Mouse (Mus musculus): ENCODE results near the gene Vcp.
"Not testable (repeated sequence)": the region's sequence is repeated elsewhere in the genome, so short reads cannot be mapped to it uniquely, and the experiment has no call there.

Gene Vcp

DNA sequence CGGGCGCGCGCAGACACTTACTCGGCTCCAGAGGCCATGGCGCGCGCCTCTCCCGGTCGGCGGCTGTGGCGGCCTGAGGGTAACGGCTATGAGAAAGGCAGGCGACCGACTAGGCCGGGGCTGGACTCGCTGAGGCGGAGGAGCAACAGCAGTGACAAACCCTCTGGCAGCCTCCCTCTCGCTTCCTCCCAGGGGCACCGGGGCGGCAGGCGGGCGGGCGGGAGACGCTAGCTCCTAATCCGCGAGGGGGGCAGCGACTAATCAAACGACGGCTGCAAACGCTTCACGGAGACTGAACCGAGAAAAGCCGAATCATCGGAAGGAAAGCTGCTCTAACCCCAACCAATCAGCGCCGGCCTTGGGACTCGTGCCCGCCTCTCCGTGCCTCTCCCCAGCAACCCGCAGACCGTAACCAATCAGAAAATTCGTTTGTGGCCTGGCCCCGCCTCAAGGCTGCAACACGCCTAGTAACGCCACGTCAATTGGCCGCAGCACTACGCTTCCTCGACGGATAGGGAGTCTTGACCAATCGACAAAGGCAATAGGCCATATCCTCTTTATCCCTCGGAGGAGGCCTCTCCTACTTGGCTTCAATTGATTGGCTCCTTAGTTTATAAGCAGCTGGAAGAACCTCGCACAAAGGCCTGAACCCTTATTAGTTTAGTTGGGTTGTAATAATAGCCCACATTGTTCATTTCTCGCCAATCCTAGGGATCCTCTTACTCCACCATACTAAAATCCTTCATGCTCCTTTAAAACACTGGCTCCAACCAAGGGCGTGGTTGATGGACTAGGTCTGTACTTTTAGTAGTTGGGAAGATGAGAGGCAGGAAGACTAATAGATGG is at the start of gene Vcp:
Gene Vcp, minus strand, starts transcription at position 367 of the 846 bp plus-strand sequence.
- in situ Hi-C loops (cut with MboI, MseI) = not testable (repeated sequence)

DNA sequence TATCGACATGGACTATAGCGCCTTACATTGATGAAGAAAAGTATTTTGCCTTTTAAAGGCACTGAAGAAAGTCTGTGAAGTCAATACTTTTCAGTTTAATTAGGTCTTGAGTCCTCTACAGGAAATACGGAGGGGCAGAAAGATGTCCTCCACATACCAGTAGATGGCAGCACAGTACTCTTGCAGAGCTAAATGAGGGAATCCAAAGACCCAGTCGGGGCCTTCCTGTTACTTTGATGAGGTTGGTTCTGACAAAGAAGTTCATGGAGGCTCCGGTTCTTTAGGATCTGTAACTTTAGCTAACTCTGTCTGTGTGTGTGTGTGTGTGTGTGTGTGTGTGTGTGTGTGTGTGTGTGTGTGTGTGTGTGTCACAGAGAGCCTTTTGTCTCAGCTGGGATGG is 46.9 kb upstream of the Vcp start:
- in situ Hi-C loops (cut with MboI, MseI) = loop anchor here (5.0 to 10.0 kb wide), 3 partner anchors 398 to 1320 kb away; partner anchors contain the start of genes Glipr2 and Tesk1

DNA sequence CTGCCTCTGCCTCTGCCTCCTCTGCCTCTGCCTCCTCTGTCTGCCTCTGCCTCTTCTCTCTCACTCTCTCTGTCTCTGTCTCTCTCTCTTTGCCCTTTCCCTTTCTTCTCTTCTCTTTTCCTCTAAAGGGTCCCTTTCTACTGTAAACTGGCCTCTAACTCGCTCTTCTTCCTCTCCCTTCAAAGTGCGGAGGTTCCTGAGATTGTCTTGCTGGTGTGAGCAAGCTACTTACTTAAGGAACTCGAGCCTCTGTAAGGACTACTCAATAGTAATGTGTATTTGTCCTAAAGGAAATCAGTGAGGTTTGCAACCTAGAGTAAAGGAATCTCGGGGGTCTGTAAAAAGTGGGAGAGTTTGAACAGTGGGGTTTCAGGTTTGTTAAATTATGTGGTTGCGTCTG is 46.3 kb upstream of the Vcp start:
- in situ Hi-C loops (cut with MboI, MseI) = loop anchor here (5.0 to 10.0 kb wide), 3 partner anchors 398 to 1319 kb away; partner anchors contain the start of genes Glipr2 and Tesk1

DNA sequence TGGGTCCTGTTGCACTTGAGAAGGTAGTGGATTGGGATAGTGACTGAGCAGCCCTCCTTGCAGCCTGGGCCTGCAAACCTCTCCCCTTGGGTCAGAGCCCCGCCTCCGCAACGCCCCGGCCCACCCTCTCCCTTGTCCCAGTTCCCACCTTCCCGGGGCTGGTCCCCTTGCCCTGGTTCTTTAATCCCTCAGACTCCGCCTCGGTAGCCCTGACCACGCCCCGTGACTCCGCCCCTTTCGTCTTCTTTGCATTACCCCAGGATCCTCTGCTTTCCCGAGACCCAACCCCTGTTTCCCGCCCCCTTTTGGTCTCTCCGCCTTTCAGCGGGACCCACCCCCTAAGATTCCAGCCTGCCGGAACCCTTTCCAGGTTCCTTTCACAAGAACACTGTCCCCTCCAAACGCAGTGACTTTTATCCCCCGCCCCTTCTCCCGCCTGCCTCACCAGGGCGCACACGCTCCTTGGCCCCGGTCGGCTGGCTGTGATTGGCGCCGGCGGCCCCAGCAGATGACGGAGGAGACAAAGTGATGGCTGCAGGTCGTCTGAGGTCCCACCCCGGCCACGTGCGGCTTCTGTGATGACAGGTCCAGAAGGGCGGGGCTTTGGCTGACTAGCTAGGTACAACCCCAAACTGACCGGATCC is 45.5 kb upstream of the Vcp start, which contains the start of gene Fam214b:
Gene Fam214b, minus strand, starts transcription at position 562 of the 644 bp plus-strand sequence.
- in situ Hi-C loops (cut with MboI, MseI) = loop anchor here (5.0 to 10.0 kb wide), 3 partner anchors 399 to 1318 kb away; partner anchors contain the start of genes Glipr2 and Tesk1

DNA sequence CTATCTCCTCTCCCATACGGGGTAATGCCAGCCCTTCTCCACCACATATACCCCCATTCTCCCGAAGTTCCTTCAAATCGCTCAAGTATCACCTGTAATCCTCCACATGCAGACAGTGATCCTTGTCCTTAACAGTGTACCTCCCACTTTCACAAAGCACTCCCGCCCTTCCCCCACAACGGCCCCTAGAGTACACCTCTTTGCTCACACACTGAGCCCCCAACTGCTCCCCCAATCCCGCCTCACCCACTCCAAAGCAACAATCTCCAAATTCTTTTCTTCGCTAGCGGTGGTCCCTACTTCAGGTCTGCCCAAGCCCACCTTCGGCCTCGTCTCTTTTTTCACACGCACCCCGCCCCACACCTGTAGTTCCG is 45.0 kb upstream of the Vcp start:
- in situ Hi-C loops (cut with MboI, MseI) = loop anchor here (5.0 to 10.0 kb wide), 3 partner anchors 400 to 1318 kb away; partner anchors contain the start of genes Glipr2 and Tesk1

DNA sequence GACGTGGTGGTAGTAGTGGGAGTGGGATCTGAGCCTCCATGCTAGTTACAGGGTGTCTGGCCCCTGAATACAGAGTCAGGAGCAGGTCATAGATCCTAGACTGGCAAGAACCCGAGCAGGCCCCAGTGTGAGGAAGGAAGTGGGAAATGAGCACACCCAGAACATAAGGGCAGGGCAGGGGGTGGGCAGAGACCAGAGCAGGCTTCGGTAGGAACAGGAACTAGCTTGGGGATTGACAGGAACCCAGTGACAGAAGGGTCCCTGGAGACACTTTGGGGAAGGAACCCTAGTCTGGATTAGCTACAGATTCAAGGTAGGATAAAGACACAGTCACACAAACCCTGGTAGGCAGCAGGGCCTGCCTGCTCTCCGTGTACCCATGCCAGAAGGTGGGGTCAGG is 44.4 kb upstream of the Vcp start:
- in situ Hi-C loops (cut with MboI, MseI) = loop anchor here (5.0 to 10.0 kb wide), 3 partner anchors 400 to 1317 kb away; partner anchors contain the start of genes Glipr2 and Tesk1

DNA sequence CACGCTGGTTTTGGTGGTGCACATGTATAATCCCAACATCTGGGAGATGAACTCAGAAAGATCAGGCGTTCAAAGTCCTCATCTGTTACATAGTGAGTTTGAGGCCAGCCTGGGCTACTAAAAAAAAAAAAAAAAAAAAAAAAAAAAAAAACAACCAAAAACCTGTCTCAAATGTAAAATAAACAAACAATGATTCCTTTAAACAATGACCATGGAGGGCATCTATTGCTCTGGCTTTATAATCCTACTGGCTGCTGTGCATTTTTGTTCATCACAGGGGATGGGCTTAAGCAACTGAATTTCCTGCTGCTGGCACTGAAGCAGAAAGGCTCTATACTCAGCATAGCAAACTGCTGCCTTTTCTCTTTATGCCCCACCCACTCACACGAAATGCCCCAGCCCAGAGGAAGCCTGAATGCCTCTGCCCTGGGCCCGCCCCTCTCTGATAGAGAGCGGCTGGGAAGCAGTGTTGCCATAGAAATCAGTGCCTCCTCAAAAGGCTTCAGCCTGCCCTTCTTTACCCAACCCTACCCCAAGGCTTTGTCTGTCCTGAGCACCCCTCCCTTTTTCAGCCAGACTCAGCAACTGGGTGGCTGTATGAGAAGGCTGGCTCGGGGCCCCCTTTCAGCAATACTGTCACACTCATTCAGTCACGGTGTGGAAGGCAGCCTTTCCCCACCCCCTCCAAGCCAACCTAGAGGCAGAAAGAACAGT is 43.5 kb upstream of the Vcp start:
- in situ Hi-C loops (cut with MboI, MseI) = loop anchor here (10.0 kb wide), 2 partner anchors 401 to 911 kb away; partner anchors contain the start of genes Glipr2 and Tesk1

DNA sequence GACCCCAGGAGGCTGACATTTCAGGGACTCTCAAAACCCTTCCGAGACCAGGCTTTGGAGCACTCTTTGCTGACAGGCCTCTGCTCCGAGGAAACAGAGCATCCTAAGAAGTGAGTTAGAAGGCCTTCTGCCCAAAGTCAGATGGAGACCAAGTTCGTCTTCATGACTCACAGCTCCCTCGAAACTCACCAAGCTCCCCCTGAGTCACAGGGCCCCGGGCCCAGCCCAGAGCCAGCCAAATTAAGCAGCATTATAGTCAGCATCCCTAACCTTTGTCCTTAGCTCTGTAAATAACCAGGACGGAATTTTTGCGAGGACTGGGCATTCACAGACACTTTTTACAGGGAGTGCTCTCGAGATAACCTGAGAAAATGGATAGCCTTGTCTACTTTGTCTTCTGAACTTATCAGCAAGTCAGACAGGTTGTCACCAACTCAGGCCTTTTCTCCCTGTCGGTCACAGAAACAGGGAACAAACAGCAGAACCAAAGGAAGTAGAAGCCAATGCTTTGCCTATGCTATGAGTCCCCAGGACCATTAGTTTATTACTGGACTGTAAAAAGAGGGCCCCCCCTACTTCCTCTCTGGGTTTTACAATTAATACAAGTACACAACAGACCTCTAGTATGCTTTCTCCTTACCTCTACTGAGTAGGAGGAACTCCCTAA is 40.7 kb upstream of the Vcp start:
- in situ Hi-C loops (cut with MboI, MseI) = loop anchor here (10.0 kb wide), 2 partner anchors 404 to 914 kb away; partner anchors contain the start of genes Glipr2 and Tesk1

DNA sequence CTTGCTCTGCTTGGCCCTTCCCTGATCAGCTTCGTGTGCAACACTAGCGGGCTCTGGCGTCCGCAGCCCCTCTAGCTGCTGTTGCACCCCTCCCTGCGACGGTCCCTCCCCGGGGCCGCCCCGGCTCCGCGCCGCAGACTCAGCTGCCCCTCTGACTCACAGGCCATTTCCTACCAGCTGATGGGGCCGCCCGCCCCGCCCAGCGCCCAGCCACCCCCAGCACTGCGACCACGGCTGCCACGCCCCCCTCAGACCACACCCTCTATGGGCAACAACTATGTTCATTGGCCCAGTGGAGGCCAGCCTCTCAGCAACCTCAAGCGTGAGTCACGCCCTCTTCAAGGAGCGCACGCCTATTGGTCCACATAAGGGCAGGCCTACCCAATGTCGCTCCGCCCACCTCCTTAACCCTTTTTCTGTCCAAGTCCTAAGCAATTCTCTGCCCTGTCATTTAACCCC is 39.8 kb upstream of the Vcp start:
- in situ Hi-C loops (cut with MboI, MseI) = loop anchor here (10.0 kb wide), 2 partner anchors 405 to 915 kb away; partner anchors contain the start of genes Glipr2 and Tesk1

DNA sequence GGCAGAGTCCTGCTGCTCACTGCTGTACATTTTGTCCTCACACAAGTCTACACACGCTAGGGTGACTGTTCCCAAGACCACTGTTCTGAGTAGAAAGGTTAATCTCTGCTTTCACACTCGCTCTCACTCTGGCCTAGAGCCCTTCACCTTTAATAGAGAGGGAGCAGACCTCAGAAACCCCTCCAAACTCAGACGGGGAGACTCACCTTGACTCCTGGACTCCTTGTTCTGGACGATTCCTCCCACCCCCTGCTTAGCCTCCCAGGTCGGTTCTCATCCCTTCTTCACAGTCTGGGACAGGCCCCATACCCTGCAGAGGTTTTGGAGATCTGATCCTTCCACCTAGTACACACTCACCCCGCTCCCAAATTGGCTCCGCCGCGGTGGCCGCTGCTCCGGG is 39.3 kb upstream of the Vcp start:
- in situ Hi-C loops (cut with MboI, MseI) = loop anchor here (10.0 kb wide), 2 partner anchors 405 to 915 kb away; partner anchors contain the start of genes Glipr2 and Tesk1

DNA sequence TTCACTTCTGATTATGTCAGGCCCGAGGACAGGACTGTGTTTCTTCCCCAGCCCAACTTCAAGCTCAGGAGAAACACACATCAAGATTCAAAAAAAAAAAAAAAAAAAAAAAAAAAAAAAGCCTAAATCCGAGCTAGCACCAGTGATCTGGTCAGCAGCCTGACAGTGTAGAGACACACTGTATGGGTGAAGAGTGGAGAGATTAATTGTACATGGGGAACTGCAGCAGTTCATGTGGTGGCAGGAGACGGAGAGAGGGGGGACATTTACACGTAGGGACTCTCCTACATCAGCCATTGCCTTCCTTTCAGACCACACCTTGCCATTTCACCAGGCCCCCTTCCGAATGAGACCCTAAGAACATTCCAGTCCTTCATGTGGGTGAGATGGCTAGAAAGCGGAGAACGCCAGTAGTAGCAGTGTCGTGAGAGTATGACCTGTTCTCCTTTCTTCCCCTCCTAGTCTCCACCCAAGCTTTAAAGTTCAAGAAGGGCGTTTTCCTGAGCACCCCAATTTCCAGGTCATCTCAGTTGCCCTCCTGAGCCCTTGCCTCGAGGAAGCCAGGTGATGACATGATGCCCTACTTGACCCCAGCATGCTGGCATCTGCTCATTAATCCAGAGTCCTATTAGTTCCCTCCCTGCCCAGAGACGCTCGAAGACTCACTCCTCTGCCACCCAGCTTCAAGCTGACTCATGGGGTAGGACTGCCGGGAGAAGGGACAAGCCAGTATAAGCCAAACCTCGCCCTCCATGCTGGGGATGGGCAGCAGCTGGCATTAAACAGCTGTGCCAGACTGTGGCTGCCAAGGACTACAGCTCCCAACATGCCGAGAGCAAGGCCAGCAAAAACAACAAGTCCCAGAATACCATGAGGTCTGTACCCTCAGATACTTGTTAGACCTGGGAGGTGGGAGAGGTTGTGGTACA is 38.5 kb upstream of the Vcp start:
- in situ Hi-C loops (cut with MboI, MseI) = no loop called here

DNA sequence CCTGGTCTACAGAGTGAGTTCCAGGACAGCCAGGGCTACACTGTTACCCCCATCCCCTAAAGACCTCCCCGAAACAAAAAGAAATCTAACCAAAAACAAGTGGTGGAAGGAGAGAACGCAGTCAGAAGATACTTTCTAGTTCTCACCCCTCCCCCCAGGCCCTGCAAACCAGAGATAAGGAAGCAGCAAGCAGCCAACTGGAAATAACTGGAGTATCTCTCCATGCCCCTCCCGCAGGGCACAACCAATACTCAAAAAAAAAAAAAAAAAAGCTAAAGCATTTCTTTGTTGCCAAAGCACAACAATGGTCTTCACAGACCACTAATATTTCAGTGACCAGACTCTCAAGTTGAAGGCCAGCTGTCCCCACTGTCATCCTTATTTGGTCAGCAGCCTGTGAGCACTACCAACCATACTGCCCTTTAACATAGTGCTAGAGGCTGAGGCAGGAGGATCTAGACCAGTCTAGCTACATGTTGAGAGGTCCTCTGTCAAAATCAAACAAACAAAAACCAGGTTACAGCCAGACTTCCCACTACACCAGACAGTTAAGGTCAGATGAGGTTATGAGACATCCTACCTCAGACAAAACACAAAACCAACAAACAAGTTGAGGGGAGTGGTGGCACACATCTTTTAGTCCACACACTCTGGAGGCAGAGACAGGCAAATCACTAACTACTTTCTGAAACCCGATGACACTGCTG is 37.7 kb upstream of the Vcp start:
- in situ Hi-C loops (cut with MboI, MseI) = no loop called here

DNA sequence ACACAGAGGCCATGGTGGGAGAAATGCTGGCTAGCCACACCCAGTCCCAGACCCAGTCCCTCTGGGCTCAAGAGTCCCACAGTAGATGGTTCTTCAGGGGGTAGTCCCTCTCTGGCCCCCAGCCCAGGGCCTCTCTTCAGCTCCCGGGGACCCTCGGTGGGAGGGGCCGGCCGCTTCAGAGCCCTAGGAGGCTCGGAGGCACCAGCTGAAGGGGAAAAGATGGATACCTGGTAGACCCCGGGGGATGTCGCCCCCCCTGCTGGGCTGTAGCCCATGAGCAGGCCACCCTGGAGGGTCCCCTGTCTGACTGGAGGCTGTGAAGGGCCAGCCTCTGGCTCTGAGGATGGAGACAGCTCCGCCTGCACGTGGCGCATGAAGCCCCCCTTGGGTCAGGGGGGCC is 36.0 kb upstream of the Vcp start:
- in situ Hi-C loops (cut with MboI, MseI) = no loop called here

DNA sequence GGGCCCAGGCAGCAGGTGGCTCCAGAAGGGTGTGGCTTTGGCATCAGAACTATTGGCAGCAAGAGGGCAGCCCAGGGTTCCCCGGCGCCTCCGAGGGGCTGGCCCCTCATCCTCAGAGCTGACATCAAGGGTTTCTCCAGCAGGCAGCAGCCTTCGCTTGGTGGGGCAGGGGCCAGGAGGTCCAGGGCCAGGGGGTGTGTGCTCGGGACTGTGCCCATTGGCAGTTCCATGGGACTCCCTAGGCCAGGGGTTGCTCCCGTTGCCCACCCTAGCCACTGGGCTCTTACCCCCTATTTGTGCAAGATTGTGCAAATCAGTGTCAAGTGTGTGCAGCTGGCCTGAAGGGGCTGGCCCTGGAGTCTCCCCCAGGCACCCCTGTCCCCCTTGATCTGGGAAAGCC is 35.5 kb upstream of the Vcp start:
- in situ Hi-C loops (cut with MboI, MseI) = no loop called here

DNA sequence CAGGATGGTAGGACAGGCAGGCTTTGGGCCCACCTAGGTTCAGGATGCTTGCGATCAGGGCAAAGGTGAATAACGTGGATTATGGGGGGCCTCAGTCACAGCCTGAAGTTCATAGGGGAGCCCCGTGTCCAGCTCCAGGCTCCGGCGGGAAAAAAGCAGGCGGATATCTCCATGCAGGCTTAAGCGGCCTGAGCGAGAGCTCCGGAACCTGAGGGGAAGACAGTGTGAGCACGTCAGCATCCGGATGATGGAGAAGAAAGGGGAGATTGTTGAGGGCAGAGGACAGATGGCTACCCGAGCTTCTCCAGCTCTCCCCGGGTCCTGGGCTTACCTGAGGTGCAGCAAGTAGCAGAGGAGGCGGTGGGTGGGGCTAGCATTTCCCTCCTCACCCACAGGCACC is 33.2 kb upstream of the Vcp start:
- in situ Hi-C loops (cut with MboI, MseI) = no loop called here

DNA sequence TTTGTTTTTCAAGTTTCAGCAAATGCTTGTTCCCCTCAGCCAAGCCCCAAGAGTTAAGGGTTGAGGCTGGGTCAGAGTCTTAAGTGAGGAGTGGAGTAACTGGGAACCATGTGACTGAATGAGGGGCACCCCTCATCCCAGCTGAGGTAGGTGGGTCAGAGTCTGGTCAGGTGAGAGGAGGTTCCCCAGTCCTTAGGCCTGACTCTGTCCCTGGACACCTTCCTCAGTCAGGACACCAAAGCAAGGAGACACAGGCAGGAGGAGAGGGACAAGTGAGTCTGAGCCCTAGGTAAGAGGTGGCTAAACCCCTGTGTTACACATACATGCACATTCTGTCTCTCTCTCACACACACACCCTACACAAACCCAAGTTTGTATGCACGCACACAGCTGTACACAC is 32.2 kb upstream of the Vcp start:
- in situ Hi-C loops (cut with MboI, MseI) = no loop called here

DNA sequence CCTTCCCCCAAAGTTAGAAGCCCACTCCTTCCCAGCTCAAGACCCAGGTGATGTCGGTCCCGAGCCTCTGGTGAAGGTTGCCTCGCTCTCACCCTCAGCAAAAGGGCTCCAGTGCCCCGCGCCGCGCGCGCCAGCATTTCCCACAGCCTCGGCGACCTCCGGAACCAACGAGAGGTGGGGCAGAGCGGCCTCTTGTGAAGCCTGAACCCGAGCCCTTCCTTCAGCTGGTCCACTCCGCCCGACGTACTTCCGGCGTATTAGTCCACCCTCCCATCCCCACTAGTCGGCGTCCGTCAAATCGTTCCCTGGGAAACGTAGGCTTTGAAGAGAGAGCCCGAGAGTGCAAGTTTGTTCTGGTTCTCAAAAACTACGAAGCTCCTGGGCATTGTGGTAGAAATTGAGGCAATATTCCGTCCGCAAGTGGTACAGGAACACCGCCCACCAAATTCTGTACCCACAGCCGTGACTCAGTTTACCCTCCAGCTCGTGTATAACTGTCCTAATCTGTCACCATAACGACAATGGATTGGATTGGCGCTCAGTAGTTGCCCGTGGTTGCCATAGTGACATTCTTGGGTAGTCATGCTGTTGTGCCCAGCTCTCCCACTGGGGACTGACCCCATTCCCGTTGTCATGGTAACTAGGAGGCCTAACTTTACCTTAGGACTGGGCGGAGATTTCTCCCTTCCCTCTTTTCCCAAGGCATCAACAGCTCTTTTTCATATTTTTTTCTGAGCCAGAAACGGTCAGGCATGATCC is 31.1 kb upstream of the Vcp start, which contains the start of gene Stoml2:
Gene Stoml2, minus strand, starts transcription at position 474 of the 759 bp plus-strand sequence.
- in situ Hi-C loops (cut with MboI, MseI) = no loop called here

DNA sequence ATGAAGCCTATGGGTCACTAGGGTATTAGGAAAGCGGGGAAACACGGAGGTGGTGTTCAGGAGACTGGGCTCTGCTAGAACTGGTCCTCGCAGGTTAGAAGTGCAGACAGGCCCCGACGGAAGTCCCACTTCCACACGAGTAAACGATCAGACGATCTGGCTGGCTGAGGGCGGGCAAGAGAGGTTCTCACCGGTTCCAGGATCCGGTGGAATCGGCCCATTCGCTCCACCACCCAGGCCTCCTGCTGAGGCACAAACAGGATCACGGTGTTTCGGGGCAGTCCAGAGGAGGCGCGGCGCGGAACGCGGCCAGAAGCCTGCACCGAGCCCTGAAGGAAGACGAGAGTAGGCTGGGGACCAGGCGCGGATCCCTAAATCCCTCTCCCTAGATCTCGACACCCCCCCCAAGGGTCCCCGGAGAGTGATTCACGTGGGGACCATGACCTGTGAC is 30.5 kb upstream of the Vcp start:
- in situ Hi-C loops (cut with MboI, MseI) = no loop called here
